Mouse (Mus musculus) embryo, embryonic 10.5 days (tissue): ENCODE measurements around the gene Asic2.

ENCODE experiments used
- DNase-seq: peaks from one replicate; pipeline ENCODE4 v3.0.0-alpha.2; 2015; ENCODE audit warnings: low spot score

Gene Asic2

DNA sequence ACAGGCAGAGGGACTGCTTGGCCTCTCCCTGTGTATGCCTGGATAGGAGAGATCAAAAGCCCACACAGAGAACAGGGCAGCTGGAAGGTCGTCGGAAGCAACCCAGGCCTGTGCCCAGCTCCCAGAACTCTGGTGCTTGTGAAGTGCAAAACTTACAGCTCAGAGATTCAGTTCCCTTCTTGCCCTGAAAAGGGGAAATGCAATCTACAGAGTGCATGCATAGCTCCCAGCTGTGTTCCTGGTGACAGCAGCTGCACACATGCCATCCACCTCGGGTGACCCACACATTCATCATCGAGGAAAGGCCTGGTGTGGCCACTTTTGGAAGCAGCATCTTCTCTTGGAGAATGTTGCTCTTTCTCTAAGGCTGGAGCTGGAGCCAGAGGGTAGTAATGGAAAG is 13.9 kb downstream of the Asic2 start:
- no peak for DNase-seq

DNA sequence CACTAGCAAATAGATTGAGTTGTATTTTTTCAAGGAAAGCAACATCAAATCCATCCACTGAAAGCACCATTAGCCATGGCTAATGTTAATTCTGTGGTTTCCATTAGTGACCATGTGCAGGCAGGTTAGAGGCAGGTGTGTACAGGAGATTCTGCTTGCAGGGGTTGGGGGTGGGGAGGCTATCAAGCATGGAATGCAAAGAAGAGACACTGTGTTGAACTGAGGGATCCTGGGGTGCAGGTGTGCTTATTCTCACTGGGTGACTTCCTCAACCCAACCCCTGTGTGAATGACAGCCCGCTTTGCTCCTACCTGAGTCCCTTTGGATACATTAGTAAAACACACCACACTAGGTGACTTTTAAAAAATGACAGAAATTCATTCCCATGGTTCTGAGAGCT is 20.2 kb downstream of the Asic2 start:
- DNase-seq: no peak

DNA sequence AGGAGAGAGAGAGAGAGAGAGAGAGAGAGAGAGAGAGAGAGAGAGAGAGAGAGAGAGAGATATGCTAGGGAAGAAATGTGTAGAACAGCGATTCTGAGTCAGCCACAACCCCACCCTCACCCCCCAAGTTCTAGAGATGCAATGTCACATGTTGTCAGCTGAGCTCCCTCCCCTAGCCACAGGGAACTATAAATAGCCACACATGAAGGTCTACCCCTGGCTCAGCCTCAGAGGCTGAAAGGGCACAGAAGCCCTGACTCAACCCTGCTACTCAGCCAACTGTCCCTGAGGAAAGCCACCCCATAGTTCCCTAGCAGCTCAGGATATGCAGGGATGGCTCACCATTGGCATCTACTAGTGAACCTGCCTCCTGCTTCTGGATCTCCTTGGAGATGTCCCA is 26.1 kb downstream of the Asic2 start:
- DNase-seq: no peak

- peak; percentile 39 for DNase-seq
Measured at GRCm38 (mm10) chr11:81940988-81941387, 27.3 kb downstream of the Asic2 start.

DNA sequence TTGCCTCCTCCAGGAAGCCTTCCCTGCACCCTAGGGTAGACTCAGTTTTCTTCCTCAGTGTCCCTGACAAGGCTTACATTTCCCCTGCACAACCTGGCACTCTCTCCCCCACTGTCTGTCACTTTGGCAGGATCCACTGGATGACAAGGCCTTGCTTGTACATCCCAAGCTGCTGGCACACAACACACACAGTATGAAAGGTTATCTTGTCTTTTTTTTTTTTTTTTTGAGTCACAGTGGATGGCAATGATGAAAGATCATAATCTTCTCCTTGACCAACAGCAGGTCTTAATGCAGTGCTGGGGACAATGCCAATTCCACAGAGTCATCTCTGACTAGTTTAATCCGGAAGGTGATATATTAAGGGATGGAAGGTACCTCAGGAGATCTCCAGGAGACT is 30.7 kb downstream of the Asic2 start:
- DNase-seq: no peak

DNA sequence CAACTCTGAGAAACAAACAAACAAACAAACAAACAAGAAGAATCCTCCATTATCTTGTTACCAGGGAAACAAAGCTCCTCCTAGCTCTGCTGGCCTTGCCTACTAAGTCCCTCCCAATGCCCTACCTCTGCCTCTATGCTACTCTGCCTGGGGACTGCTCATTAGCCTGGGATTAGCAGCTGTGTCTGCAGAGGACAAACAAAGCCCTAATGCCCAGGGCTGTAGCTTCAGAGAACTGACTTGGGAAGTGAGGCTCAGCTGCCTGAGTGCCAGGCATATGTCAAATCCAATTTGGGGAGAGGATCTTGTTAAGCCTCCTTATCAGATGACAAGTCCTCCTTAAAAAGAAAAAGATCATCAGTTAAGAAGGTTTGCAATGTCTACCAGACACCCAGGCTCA is 41.9 kb downstream of the Asic2 start:
- DNase-seq: peak; percentile 18

DNA sequence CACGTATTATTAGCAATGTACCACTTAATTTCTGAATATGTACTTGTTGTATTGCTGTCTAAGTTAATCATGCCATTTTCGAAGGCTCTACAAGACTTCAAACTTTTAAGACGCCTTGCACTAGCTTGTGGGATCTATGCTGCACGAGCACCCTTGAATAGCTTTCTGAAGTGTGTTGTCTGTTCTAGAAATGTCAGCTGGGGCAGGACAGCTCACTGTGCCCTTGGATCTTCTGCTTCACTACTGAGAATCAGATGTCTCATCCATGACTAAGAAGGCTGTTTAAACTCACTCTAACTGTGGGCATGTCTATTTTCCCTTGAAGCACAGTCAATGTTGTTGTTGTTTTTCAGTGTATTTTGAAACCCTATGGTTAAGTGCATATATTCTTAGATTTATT is 44.6 kb downstream of the Asic2 start:
- DNase-seq: no peak

GRCm38 (mm10) chr11:81923096-81923495 is 45.2 kb downstream of the Asic2 start:
- DNase-seq: no peak

DNA sequence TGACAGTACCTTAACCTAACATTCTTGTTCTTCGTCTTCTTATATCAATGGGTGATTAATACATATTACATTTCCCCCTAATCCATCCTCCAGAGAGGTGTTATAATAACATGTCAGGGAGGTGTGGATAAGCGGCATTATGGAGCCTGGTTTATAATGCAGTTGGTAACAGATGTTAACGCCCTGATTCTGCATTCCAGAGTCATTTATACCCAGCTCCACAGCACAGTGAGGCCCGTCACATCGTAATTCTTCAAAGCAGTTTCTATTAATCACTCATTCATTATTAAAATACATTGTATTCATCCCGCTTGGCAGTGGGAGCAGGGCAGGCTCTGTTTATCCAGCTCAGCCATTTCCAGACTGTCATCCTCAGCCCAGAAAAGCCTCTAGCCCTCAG is 52.8 kb downstream of the Asic2 start:
- no peak for DNase-seq

GRCm38 (mm10) chr11:81913071-81913470 is 55.2 kb downstream of the Asic2 start:
- DNase-seq: no peak

DNA sequence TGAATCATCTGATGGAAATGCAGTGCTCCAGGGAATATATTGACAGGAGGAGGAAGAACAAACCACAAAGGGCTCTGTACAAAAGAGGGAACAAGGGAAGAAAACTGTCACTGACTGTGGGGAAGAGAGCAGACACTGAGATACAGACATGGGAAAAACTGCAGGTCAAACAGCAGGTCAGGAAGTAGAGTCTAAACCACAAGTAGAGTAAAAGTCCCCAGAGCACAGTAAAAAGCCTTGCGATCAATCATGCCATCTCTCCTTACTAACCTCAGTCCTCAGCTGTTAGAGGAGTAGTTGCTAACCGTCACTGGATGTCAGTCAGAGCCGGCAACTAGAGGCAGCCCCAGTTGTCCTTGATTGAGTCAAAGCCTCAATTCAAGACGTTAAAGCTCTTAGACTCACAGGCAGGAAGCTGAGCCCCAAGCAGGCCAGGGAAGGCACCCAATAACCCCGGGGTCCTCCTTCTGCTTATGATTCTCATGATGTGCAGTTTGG is 58.8 kb downstream of the Asic2 start:
- no peak for DNase-seq

DNA sequence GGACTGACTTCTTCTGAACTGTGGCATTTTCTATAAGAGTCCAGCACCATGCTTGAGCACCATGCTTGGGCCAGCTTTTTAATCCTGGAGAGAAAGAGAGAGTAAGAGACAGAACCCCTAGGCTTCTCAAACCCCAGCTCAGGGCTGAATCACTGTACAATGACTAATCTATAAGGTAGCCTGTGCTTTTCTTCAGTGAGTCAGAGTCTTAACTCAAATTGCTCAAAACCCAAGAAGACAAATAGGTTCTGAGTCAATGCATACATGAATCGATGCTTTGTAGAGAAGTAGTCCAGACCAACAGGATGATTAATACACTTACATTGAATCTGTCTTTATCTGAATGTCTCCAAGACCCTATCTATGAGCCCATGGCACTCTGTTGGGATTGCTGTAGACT is 59.5 kb downstream of the Asic2 start:
- no peak for DNase-seq

DNA sequence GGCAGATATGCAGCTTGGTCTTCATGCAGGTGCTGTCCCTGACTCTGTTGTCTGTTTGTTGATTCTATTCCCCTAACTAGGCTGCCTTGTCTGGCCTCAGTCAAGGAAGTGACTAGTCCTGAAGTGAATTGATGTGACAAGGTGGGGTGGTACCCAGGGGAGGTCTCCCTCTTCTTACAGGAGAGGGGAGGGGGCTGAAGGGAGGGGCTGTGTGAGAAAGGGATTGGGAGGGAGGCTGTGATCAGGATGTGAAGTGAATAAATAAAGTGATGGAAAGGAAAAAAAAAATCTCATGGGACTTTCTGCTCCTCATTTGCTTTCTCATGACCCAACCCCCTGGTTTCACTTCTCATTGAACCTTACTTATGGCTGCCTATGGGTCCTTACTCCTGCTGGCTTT is 65.9 kb downstream of the Asic2 start:
- no peak for DNase-seq

- DNase-seq: peak; percentile 48
Measured at GRCm38 (mm10) chr11:81897547-81898354, 70.5 kb downstream of the Asic2 start.

GRCm38 (mm10) chr11:81896511-81896910 is 71.7 kb downstream of the Asic2 start:
- no peak for DNase-seq

GRCm38 (mm10) chr11:81871506-81872213 is 96.6 kb downstream of the Asic2 start:
- DNase-seq: no peak

GRCm38 (mm10) chr11:81865661-81866382 is 102.4 kb downstream of the Asic2 start:
- DNase-seq: no peak

GRCm38 (mm10) chr11:81860250-81860972 is 107.8 kb downstream of the Asic2 start, which contains the start of gene 5530401A14Rik:
Gene 5530401A14Rik, plus strand, starts transcription at chr11:81860673.
- peak; percentile 68 for DNase-seq

DNA sequence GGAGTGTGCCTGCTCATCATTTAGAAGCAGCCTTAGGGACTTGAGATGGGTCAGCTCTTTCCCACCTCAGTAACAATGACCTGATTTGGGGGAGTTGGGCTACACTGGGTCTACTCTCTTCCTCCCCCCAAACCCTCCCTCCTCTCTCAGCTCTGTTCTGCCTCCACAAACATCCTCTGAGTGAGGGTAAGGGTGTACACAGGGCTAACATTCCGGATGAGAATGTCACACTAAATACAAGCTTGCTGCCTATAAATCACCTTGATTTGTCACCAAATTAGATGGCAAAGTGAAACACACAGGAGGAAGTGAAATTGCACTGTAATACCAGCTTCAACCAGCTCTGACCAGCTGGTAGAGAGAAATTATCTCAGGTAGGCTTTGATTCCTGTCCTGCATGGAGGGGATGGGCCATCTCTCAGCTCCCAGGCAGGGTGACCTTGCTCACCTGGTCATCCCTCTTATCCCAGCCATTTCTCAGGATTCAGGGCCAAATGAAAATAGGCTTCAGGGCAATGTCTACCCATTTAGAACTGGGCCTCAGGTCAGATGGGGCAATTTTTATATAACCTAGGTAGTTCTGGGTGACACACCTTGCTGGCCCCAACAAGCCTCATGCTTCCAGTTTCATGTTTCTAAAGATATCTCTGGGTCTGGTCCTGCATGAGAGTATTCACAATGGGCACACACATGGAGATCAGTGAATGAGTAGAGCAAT is 120.3 kb downstream of the Asic2 start:
- DNase-seq: no peak

GRCm38 (mm10) chr11:81845686-81846036 is 122.6 kb downstream of the Asic2 start:
- DNase-seq: no peak

DNA sequence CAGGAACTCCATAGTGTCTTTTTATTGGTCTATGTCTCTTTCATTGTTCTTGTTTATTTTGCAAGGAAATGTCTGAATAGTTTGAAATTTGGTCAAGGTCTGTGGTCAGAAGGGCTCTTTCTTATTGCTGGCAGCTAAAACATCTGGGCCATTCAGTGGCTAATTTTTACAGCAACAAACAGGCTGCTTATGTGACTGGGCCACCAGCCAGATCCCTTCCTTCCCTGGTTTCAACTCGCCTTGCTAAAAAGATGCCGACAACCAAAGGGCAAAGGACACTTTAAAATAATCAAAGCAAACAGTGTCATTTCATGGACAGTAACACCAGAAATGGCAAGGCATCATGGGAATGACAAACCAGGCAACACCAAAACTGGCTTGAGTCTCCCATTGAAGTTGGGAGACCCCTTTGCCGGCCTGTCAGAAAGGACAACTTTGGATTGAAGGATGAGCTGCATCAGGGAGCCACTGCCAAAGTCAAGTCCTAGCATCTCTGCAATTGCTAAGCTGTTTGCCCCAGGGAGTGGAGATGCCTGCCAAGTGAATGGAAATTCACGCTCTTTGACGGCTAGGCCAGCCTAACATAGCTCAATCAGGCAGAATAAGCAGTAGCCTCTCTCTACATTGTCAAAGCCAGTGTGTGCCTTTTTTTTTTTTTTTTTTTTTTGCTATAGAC is 123.1 kb downstream of the Asic2 start:
- no peak for DNase-seq
